Mouse (Mus musculus) T-helper 2 cell (primary cell): ENCODE results near the gene Stub1.

Experiments
- in situ Hi-C: fragments of 300-600 bp; cut with MboI, MseI; formaldehyde crosslinking; loops from one replicate; pipeline ENCODE4 v1.15.1; 2025; ENCODE audit warnings: high pct_unique_total_duplicates

Stub1 gene

GRCm38 (mm10) chr17:25796211-25796771 is 36.9 kb downstream of the Stub1 start:
- in situ Hi-C loops = no loop called here

- in situ Hi-C loops = no loop called here
Measured at GRCm38 (mm10) chr17:25795609-25796092, 37.6 kb downstream of the Stub1 start, which contains the start of gene AC134908.4. Gene AC134908.4, minus strand, starts transcription at chr17:25795659.

- in situ Hi-C loops = no loop called here
Measured at GRCm38 (mm10) chr17:25794998-25795397, 38.2 kb downstream of the Stub1 start.

- in situ Hi-C loops = no loop called here
Measured at GRCm38 (mm10) chr17:25794197-25794596, 39.0 kb downstream of the Stub1 start.

- in situ Hi-C loops = no loop called here
Measured at GRCm38 (mm10) chr17:25792615-25793014, 40.6 kb downstream of the Stub1 start, which contains the start of gene Fam173a. Gene Fam173a, minus strand, starts transcription at chr17:25792901.

GRCm38 (mm10) chr17:25791843-25792527 is 41.2 kb downstream of the Stub1 start:
- in situ Hi-C loops = no loop called here

GRCm38 (mm10) chr17:25791320-25791842 is 41.8 kb downstream of the Stub1 start:
- in situ Hi-C loops = no loop called here

GRCm38 (mm10) chr17:25786781-25787504 is 46.3 kb downstream of the Stub1 start:
- in situ Hi-C loops = no loop called here

- in situ Hi-C loops = no loop called here
Measured at GRCm38 (mm10) chr17:25786280-25786679, 46.9 kb downstream of the Stub1 start, which contains the start of gene Ccdc78. Gene Ccdc78, plus strand, starts transcription at chr17:25786580.

GRCm38 (mm10) chr17:25785281-25785745 is 47.9 kb downstream of the Stub1 start, which contains the start of gene Haghl:
Gene Haghl, minus strand, starts transcription at chr17:25785673.
- in situ Hi-C loops = no loop called here

GRCm38 (mm10) chr17:25783861-25784574 is 49.2 kb downstream of the Stub1 start:
- in situ Hi-C loops = loop anchor here (5.0 kb wide), 1 partner anchor 47 kb away; the partner anchor contains the start of gene Mslnl

- in situ Hi-C loops = loop anchor here (5.0 kb wide), 1 partner anchor 46 kb away; the partner anchor contains the start of gene Mslnl
Measured at GRCm38 (mm10) chr17:25783086-25783485, 50.1 kb downstream of the Stub1 start.

GRCm38 (mm10) chr17:25781339-25781738 is 51.9 kb downstream of the Stub1 start:
- in situ Hi-C loops = loop anchor here (5.0 kb wide), 1 partner anchor 44 kb away; the partner anchor contains the start of gene Mslnl
